Mouse (Mus musculus): Measurements from ENCODE around the gene Cab39.

DNA sequence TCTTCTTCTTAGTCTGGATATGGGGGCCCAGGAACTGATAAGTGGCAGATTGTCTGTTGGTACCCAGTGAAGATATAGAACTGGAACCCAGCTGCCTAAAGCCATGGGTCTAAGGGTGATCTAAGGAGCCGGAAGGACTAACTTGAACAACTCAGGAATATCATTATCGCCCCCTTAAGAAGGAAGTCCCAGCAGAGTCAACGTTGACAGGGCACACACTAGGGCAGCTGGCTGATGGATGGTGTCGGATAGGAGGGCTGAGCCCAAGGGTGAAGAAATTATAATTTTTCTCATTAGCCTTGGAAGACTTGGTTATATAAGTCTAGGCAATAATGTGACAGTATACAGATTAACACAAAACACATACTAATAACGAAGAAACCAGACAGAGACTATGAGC, 102.9 kb downstream of the Cab39 start:
- TF ChIP-seq CTCF (IDR thresholded peaks at IDR 0.05; ENCODE audit: low read depth) = no peak
- TF ChIP-seq EP300 (IDR thresholded peaks at IDR 0.05; ENCODE audit: low read depth) = no peak

All from liver, postnatal 0 days (tissue).